Mouse (Mus musculus): ENCODE measurements around the gene Naa50. TPM values are rescaled to one million over a fixed set of nuclear protein-coding genes. Genes with fewer than 3 reads are reported as not detected.

Gene Naa50
- polyA plus RNA-seq, 1 experiment from 2014 or later = 116 TPM

DNA sequence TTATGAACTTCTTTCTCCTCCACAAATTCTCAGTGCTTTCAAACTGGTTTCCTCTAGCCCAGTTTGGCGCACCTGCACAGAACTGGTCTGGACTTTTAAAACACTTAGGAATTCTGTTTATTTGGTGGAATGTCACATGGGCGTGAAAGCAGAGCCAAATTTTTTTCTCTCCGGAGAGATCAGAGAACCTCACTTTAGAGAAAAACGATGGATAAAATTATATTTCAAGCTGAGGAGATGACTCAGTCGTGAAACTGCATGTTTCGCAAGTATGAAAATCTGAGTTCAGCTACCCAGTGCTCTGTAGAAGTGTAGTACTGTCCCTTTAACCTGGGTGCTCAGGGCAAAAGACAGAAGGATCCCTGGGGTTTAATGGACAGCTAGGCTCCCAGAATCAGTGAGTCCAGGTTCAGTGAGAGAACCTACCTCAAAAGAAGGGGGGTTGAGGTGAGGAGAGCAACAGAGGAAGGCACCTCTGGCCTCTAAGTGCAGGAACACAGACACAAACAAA, 3.1 kb upstream of the Naa50 start:
- Histone ChIP-seq H3K36me3 (ENCODE audit: control insufficient read depth, insufficient read depth, low read length) (no peaks in the 10 kb centered on the region), H3K4me3 (ENCODE audit: low read depth, low read length) (no peak overlapping the region), H3K9me3 (ENCODE audit: control insufficient read depth, low read length) (no peaks in the 10 kb centered on the region), H3K9ac (ENCODE audit: low read length) (no peak overlapping the region), H3K4me1 (replicated peaks; ENCODE audit: control insufficient read depth, insufficient read depth, low read length) (no peaks in the 10 kb centered on the region; the same call in 1 of the 2 replicates), H3K27ac (ENCODE audit: low read depth, low read length) (no peak overlapping the region), H3K4me2 (ENCODE audit: low read depth, low read length, severe bottlenecking) (no peak overlapping the region), H3K27me3 (ENCODE audit: control insufficient read depth, insufficient read depth, low read length) (no peaks in the 10 kb centered on the region)
- 91% methylated on average over 6 of the region's 6 CpGs for WGBS
- DNase-seq (ENCODE audit: low spot score) = no peak
- no peak for ATAC-seq (replicated peaks; ENCODE audit: low FRiP score)

- Histone ChIP-seq H3K4me1 (replicated peaks; ENCODE audit: control insufficient read depth, insufficient read depth, low read length) (no peaks in the 10 kb centered on the region; the same call in 1 of the 2 replicates), H3K36me3 (ENCODE audit: control insufficient read depth, insufficient read depth, low read length) (no peaks in the 10 kb centered on the region), H3K4me3 (ENCODE audit: low read depth, low read length) (peak overlapping the region; percentile 92), H3K4me2 (ENCODE audit: low read depth, low read length, severe bottlenecking) (peak overlapping the region; percentile 81), H3K9ac (ENCODE audit: low read length) (peak overlapping the region; percentile 90), H3K27me3 (ENCODE audit: control insufficient read depth, insufficient read depth, low read length) (no peaks in the 10 kb centered on the region), H3K9me3 (ENCODE audit: control insufficient read depth, low read length) (no peaks in the 10 kb centered on the region), H3K27ac (ENCODE audit: low read depth, low read length) (peak overlapping the region; percentile 97)
- DNase-seq (ENCODE audit: low spot score) (peak; percentile 55), ATAC-seq (replicated peaks; ENCODE audit: low FRiP score) (no peak; the same call in 1 of the 2 replicates)
- 2% methylated on average over 24 of the region's 24 CpGs for WGBS
These were observed 1.2 kb upstream of the Naa50 start for GRCm38 (mm10) chr16:44138377-44138978.

- Histone ChIP-seq H3K36me3 (ENCODE audit: control insufficient read depth, insufficient read depth, low read length) (no peaks in the 10 kb centered on the region), H3K27ac (ENCODE audit: low read depth, low read length) (peak overlapping the region; percentile 97), H3K4me1 (replicated peaks; ENCODE audit: control insufficient read depth, insufficient read depth, low read length) (no peaks in the 10 kb centered on the region; the same call in 1 of the 2 replicates), H3K4me3 (ENCODE audit: low read depth, low read length) (peak overlapping the region; percentile 92), H3K9me3 (ENCODE audit: control insufficient read depth, low read length) (no peaks in the 10 kb centered on the region), H3K27me3 (ENCODE audit: control insufficient read depth, insufficient read depth, low read length) (no peaks in the 10 kb centered on the region), H3K9ac (ENCODE audit: low read length) (peak overlapping the region; percentile 90), H3K4me2 (ENCODE audit: low read depth, low read length, severe bottlenecking) (peak overlapping the region; percentile 81)
- DNase-seq (ENCODE audit: low spot score) (peak; percentile 86), ATAC-seq (replicated peaks; ENCODE audit: low FRiP score) (peak; percentile 89)
- under 1% methylated on average over 25 of the region's 25 CpGs for WGBS
These were observed 573 bp upstream of the Naa50 start for GRCm38 (mm10) chr16:44138979-44139535.

DNA sequence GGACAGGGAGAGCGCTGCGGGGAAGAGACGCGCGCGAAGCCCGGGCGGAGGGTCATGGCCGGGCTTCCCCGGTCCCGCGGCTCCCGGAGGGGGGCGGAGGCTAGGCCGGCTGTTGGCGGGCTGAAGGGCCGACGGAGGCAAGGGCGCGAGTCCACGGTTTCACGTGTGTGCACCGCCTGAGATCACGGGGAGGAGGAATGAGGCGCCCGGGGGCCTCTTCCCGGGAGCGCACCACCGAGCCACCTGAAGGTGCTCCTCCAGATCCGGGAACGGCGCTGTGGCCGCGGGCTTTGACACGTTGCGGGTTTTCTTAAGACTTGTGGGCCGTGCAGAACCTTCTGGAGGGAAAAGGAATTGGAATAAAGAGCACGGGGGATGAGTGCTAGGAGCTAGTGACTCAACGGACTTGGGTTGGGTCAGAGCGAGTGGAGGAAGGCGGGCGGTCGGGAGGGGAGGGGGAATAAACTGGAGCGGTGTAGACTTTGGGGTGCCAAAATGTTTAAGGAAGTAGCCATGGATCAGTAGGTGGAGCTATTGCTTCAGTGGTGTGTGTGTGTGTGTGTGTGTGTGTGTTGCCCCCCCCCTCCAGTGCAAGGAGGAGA, 657 bp downstream of the Naa50 start:
- no peaks in the 10 kb centered on the region for H3K36me3 ChIP-seq (ENCODE audit: control insufficient read depth, insufficient read depth, low read length)
- DNase-seq (ENCODE audit: low spot score) (peak; percentile 79), ATAC-seq (replicated peaks; ENCODE audit: low FRiP score) (peak; percentile 63)
- 0% methylated on average over 43 of the region's 44 CpGs for WGBS
- H3K4me2 ChIP-seq (ENCODE audit: low read depth, low read length, severe bottlenecking) = peak overlapping the region; percentile 81
- no peaks in the 10 kb centered on the region for H3K27me3 ChIP-seq (ENCODE audit: control insufficient read depth, insufficient read depth, low read length)
- H3K4me3 ChIP-seq (ENCODE audit: low read depth, low read length) = peak overlapping the region; percentile 92
- peak overlapping the region; percentile 97 for H3K27ac ChIP-seq (ENCODE audit: low read depth, low read length)
- peak overlapping the region; percentile 90 for H3K9ac ChIP-seq (ENCODE audit: low read length)
- no peaks in the 10 kb centered on the region for H3K9me3 ChIP-seq (ENCODE audit: control insufficient read depth, low read length)
- H3K4me1 ChIP-seq (replicated peaks; ENCODE audit: control insufficient read depth, insufficient read depth, low read length) = no peaks in the 10 kb centered on the region; the same call in 1 of the 2 replicates

- Histone ChIP-seq H3K36me3 (ENCODE audit: control insufficient read depth, insufficient read depth, low read length) (no peaks in the 10 kb centered on the region), H3K9ac (ENCODE audit: low read length) (no peak overlapping the region), H3K4me2 (ENCODE audit: low read depth, low read length, severe bottlenecking) (no peak overlapping the region), H3K9me3 (ENCODE audit: control insufficient read depth, low read length) (no peaks in the 10 kb centered on the region), H3K4me1 (replicated peaks; ENCODE audit: control insufficient read depth, insufficient read depth, low read length) (no peaks in the 10 kb centered on the region; the same call in 1 of the 2 replicates), H3K27me3 (ENCODE audit: control insufficient read depth, insufficient read depth, low read length) (no peaks in the 10 kb centered on the region), H3K27ac (ENCODE audit: low read depth, low read length) (no peak overlapping the region), H3K4me3 (ENCODE audit: low read depth, low read length) (no peak overlapping the region; the same call in 1 of the 2 replicates)
- 63% methylated on average over 6 of the region's 6 CpGs for WGBS
- DNase-seq (ENCODE audit: low spot score) = no peak
- ATAC-seq (replicated peaks; ENCODE audit: low FRiP score) = no peak
These were observed 1.9 kb downstream of the Naa50 start for GRCm38 (mm10) chr16:44141483-44141882.

DNA sequence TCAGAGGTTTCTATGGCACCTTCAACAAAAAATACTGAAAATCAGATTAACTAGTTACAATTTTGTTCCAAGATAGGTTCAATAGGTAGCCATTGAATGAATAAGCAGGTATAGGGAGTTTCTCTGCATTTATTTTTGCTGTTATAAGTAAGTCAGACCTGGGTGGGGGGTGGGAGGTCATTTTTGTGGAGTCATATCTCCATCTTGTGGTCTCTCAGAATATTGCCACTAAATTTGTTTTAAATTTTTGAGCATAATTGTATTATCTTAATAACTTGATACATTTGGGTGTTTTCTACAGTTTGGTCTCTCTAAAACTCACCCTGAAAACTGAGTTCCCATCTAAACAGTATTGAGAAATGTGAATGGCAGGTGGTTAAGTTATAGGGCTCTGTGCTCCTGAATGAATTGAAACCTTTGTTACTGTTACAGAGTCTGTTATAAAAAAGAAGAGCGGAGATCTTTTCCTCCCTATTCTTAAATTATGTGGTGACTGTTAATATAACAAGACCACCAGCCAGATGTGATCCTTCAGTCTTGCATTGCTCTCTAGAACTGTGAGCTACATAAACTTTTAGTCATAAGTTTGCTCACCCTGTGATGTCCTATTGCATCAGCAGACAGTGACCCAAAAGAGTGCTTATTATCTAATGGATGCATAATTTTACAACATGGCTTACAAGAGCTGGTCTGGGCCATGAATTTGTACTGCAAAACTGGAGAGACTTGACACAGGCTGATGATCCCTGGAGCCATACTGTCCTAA, 9.6 kb downstream of the Naa50 start:
- no peak overlapping the region for H3K9ac ChIP-seq (ENCODE audit: low read length)
- no peaks in the 10 kb centered on the region for H3K27me3 ChIP-seq (ENCODE audit: control insufficient read depth, insufficient read depth, low read length)
- no peak overlapping the region for H3K4me3 ChIP-seq (ENCODE audit: low read depth, low read length)
- no peaks in the 10 kb centered on the region for H3K9me3 ChIP-seq (ENCODE audit: control insufficient read depth, low read length)
- no peak for DNase-seq (ENCODE audit: low spot score)
- no peaks in the 10 kb centered on the region for H3K4me1 ChIP-seq (replicated peaks; ENCODE audit: control insufficient read depth, insufficient read depth, low read length)
- H3K4me2 ChIP-seq (ENCODE audit: low read depth, low read length, severe bottlenecking) = no peak overlapping the region
- no peaks in the 10 kb centered on the region for H3K36me3 ChIP-seq (ENCODE audit: control insufficient read depth, insufficient read depth, low read length)
- H3K27ac ChIP-seq (ENCODE audit: low read depth, low read length) = no peak overlapping the region
- 95% methylated on average over 1 of the region's 1 CpGs for whole genome bisulfite sequencing
- ATAC-seq (replicated peaks; ENCODE audit: low FRiP score) = no peak

DNA sequence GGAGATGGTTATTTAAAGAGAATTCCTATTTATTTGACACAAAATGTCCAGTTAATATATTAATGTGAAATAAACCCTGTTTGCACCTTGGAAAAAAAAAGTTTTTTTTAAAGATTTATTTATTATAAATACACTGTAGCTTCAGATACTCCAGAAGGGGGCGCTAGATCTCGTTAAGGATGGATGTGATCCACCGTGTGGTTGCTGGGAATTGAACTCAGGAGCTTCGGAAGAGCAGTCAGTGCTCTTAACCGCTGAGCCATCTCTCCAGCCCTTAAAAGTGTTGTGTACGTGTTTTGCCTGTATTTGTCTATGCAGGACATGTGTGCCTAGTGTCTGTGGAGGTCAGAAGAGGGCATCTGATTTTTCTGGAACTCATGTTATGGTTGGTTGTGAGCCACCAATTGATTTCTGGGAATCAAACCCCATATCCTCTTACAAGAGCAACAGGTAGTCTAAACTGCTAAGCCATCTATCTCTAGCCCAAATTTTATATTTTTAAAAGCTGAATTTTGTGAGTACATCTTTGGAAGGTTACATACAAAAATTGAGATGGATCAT, 14.9 kb downstream of the Naa50 start:
- H3K36me3 ChIP-seq (ENCODE audit: control insufficient read depth, insufficient read depth, low read length) = no peaks in the 10 kb centered on the region
- ATAC-seq (replicated peaks; ENCODE audit: low FRiP score) (no peak), DNase-seq (ENCODE audit: low spot score) (no peak)
- H3K4me2 ChIP-seq (ENCODE audit: low read depth, low read length, severe bottlenecking) = no peak overlapping the region
- no peaks in the 10 kb centered on the region for H3K9me3 ChIP-seq (ENCODE audit: control insufficient read depth, low read length)
- H3K4me3 ChIP-seq (ENCODE audit: low read depth, low read length) = no peak overlapping the region
- H3K4me1 ChIP-seq (replicated peaks; ENCODE audit: control insufficient read depth, insufficient read depth, low read length) = no peaks in the 10 kb centered on the region
- H3K27ac ChIP-seq (ENCODE audit: low read depth, low read length) = no peak overlapping the region
- no peaks in the 10 kb centered on the region for H3K27me3 ChIP-seq (ENCODE audit: control insufficient read depth, insufficient read depth, low read length)
- 69% methylated on average over 6 of the region's 6 CpGs for WGBS
- no peak overlapping the region for H3K9ac ChIP-seq (ENCODE audit: low read length)

- ATAC-seq (replicated peaks; ENCODE audit: low FRiP score) (no peak), DNase-seq (ENCODE audit: low spot score) (no peak)
- Histone ChIP-seq H3K4me1 (replicated peaks; ENCODE audit: control insufficient read depth, insufficient read depth, low read length) (no peaks in the 10 kb centered on the region), H3K36me3 (ENCODE audit: control insufficient read depth, insufficient read depth, low read length) (no peaks in the 10 kb centered on the region), H3K4me3 (ENCODE audit: low read depth, low read length) (no peak overlapping the region), H3K27me3 (ENCODE audit: control insufficient read depth, insufficient read depth, low read length) (no peaks in the 10 kb centered on the region), H3K9ac (ENCODE audit: low read length) (no peak overlapping the region), H3K9me3 (ENCODE audit: control insufficient read depth, low read length) (no peaks in the 10 kb centered on the region), H3K27ac (ENCODE audit: low read depth, low read length) (no peak overlapping the region), H3K4me2 (ENCODE audit: low read depth, low read length, severe bottlenecking) (no peak overlapping the region)
- WGBS = 94% methylated on average over 7 of the region's 7 CpGs
These were observed 19.7 kb downstream of the Naa50 start for GRCm38 (mm10) chr16:44159325-44159724.

All from forebrain, embryonic 11.5 days (tissue).